24 mouse cellular contexts compared by ENCODE assay signal in genomic region chr10:83030928-83031327, GRCm38 (mm10). TPM values are rescaled to one million over a fixed set of nuclear protein-coding genes. Genes with fewer than 3 reads are reported as not detected.
DNase-seq lines count a peak whose midpoint lies in the region; ATAC-seq and TF ChIP-seq lines count a peak whose summit lies in the region.
"Had no signal": no experiment of that assay in that cellular context is flagged by ENCODE, and none has a peak within 500 bp of the region (broad histone marks: within the 10 kb centered on the region; RNA-seq: fewer than 3 reads in every experiment).

No protein-coding gene starts in this region.

- 40% methylated on average over 5 of the region's 6 CpGs for WGBS in embryonic facial prominence, embryonic 14.5 days
- WGBS in embryonic facial prominence, embryonic 10.5 days: 33% methylated on average over 6 of the region's 6 CpGs
- WGBS in kidney, embryonic 15.5 days: 38% methylated on average over 6 of the region's 6 CpGs
- WGBS in kidney, adult 2 months: 49% methylated on average over 6 of the region's 6 CpGs

- H3K4me2 ChIP-seq in embryonic facial prominence, embryonic 14.5 days (ENCODE audit: low read depth, low read length): no peak overlapping the region
- 0 out of 2 replicates have a peak overlapping the region, but pooled peaks have one; percentile 14 for H3K4me2 ChIP-seq in kidney, embryonic 15.5 days
- H3K4me2 ChIP-seq: embryonic facial prominence, embryonic 13.5 days; forebrain, embryonic 13.5 days; heart, embryonic 15.5 days; limb, embryonic 12.5 days; liver, embryonic 13.5 days; midbrain, embryonic 15.5 days; stomach, embryonic 15.5 days had no signal

- ATAC-seq in embryonic facial prominence, embryonic 14.5 days (ENCODE audit: low read depth): no peak
- ATAC-seq in kidney, embryonic 15.5 days (replicated peaks; ENCODE audit: low FRiP score): no peak
- ATAC-seq: forebrain, embryonic 13.5 days; midbrain, embryonic 15.5 days had no signal

- no peaks in the 10 kb centered on the region for H3K9me3 ChIP-seq in embryonic facial prominence, embryonic 14.5 days (ENCODE audit: control insufficient read depth, low read length)
- no peaks in the 10 kb centered on the region for H3K9me3 ChIP-seq in embryonic facial prominence, embryonic 10.5 days
- H3K9me3 ChIP-seq in kidney, embryonic 15.5 days (replicated peaks): no peaks in the 10 kb centered on the region
- H3K9me3 ChIP-seq: embryonic facial prominence, embryonic 13.5 days; forebrain, embryonic 13.5 days; heart, embryonic 15.5 days; limb, embryonic 12.5 days; liver, embryonic 13.5 days; midbrain, embryonic 15.5 days; stomach, embryonic 15.5 days had no signal

- no peaks in the 10 kb centered on the region for H3K4me1 ChIP-seq in embryonic facial prominence, embryonic 14.5 days (ENCODE audit: control insufficient read depth, insufficient read depth, low read length)
- peaks cover 37% of the 10 kb centered on the region for H3K4me1 ChIP-seq in embryonic facial prominence, embryonic 10.5 days
- peaks cover 65% of the 10 kb centered on the region for H3K4me1 ChIP-seq in kidney, embryonic 15.5 days
- peaks cover 25% of the 10 kb centered on the region for H3K4me1 ChIP-seq in kidney, adult 2 months (ENCODE audit: control insufficient read depth, insufficient read depth, low read length)
- H3K4me1 ChIP-seq: stomach, embryonic 15.5 days had no signal

- peak; percentile 43 for DNase-seq in embryonic facial prominence, embryonic 14.5 days (ENCODE audit: low spot score)
- DNase-seq in embryonic facial prominence, embryonic 10.5 days (ENCODE audit: low spot score): no peak
- no peak for DNase-seq in kidney, adult 2 months
- DNase-seq in MN1 (ENCODE audit: low spot score): peak; percentile 22
- DNase-seq in mesoderm, embryonic 11.5 days (ENCODE audit: low read depth, low spot score): peak; percentile 56
- DNase-seq in frontal cortex, postnatal 36 days (ENCODE audit: low spot score in 2 of 2): no peak
- DNase-seq: adrenal gland, postnatal 25 days; cerebellum, adult 9-10 months; gastrocnemius, adult 2 months; heart, postnatal 4 days; kidney, postnatal 25 days; layer of hippocampus, postnatal 36 days; liver, embryonic 13.5 days; lung, adult 2 months; lung, postnatal 14 days; thymus, postnatal 25 days had no signal

- no peak overlapping the region for H3K4me3 ChIP-seq in embryonic facial prominence, embryonic 14.5 days (ENCODE audit: low read depth, low read length)
- no peak overlapping the region for H3K4me3 ChIP-seq in embryonic facial prominence, embryonic 10.5 days
- no peak overlapping the region for H3K4me3 ChIP-seq in kidney, embryonic 15.5 days (replicated peaks)
- no peak overlapping the region for H3K4me3 ChIP-seq in kidney, adult 2 months (ENCODE audit: insufficient read depth, low read depth, low read length)
- H3K4me3 ChIP-seq: embryonic facial prominence, embryonic 13.5 days; forebrain, embryonic 13.5 days; gastrocnemius, adult 2 months; heart, embryonic 15.5 days; layer of hippocampus, adult 2 months; limb, embryonic 12.5 days; liver, embryonic 13.5 days; midbrain, embryonic 15.5 days; stomach, embryonic 15.5 days had no signal

- TF ChIP-seq CTCF in kidney, adult 2 months (conservative IDR thresholded peaks at IDR 0.05; ENCODE audit: insufficient read depth, insufficient read length, low read depth, low read length): no peak

- H3K27ac ChIP-seq in embryonic facial prominence, embryonic 14.5 days (replicated peaks; ENCODE audit: low read depth, low read length): no peak overlapping the region
- no peak overlapping the region for H3K27ac ChIP-seq in embryonic facial prominence, embryonic 10.5 days (replicated peaks)
- H3K27ac ChIP-seq in kidney, embryonic 15.5 days: peak overlapping the region; percentile 65
- no peak overlapping the region for H3K27ac ChIP-seq in kidney, adult 2 months (ENCODE audit: insufficient read depth, low read depth, low read length)
- H3K27ac ChIP-seq: embryonic facial prominence, embryonic 13.5 days; forebrain, embryonic 13.5 days; gastrocnemius, adult 2 months; heart, embryonic 15.5 days; layer of hippocampus, adult 2 months; limb, embryonic 12.5 days; liver, embryonic 13.5 days; midbrain, embryonic 15.5 days; stomach, embryonic 15.5 days had no signal

- no peaks in the 10 kb centered on the region for H3K27me3 ChIP-seq in embryonic facial prominence, embryonic 14.5 days (replicated peaks; ENCODE audit: control insufficient read depth, insufficient read depth, low read length)
- no peaks in the 10 kb centered on the region for H3K27me3 ChIP-seq in embryonic facial prominence, embryonic 10.5 days (replicated peaks; ENCODE audit: low read depth, poor library complexity, severe bottlenecking)
- H3K27me3 ChIP-seq in kidney, embryonic 15.5 days: no peaks in the 10 kb centered on the region
- H3K27me3 ChIP-seq in kidney, adult 2 months (replicated peaks; ENCODE audit: control insufficient read depth, insufficient read depth, low read length): no peaks in the 10 kb centered on the region
- H3K27me3 ChIP-seq: embryonic facial prominence, embryonic 13.5 days; forebrain, embryonic 13.5 days; heart, embryonic 15.5 days; liver, embryonic 13.5 days; midbrain, embryonic 15.5 days; stomach, embryonic 15.5 days had no signal

- H3K36me3 ChIP-seq in embryonic facial prominence, embryonic 14.5 days (ENCODE audit: control insufficient read depth, insufficient read depth, low read length): no peaks in the 10 kb centered on the region
- H3K36me3 ChIP-seq in embryonic facial prominence, embryonic 10.5 days (replicated peaks): peaks cover 4% of the 10 kb centered on the region; the same call in 1 of the 2 replicates
- peaks cover 4% of the 10 kb centered on the region; the same call in 1 of the 2 replicates for H3K36me3 ChIP-seq in kidney, embryonic 15.5 days
- no peaks in the 10 kb centered on the region for H3K36me3 ChIP-seq in kidney, adult 2 months (ENCODE audit: control insufficient read depth, insufficient read depth, low read length)
- H3K36me3 ChIP-seq: heart, embryonic 15.5 days; limb, embryonic 12.5 days; liver, embryonic 13.5 days; midbrain, embryonic 15.5 days; stomach, embryonic 15.5 days had no signal

- no peak overlapping the region for H3K9ac ChIP-seq in embryonic facial prominence, embryonic 14.5 days (ENCODE audit: low read depth, low read length)
- no peak overlapping the region for H3K9ac ChIP-seq in kidney, embryonic 15.5 days
- H3K9ac ChIP-seq: embryonic facial prominence, embryonic 13.5 days; forebrain, embryonic 13.5 days; heart, embryonic 15.5 days; limb, embryonic 12.5 days; liver, embryonic 13.5 days; midbrain, embryonic 15.5 days; stomach, embryonic 15.5 days had no signal

- no peak for TF ChIP-seq POLR2A in kidney, adult 2 months (IDR thresholded peaks at IDR 0.05; ENCODE audit: low read depth, low read length)

RNA-seq across cellular contexts. Expression of gene Chst11, which starts 45.6 kb away (rescaled TPM):
- polyA plus RNA-seq in embryonic facial prominence, embryonic 14.5 days (2014; fragmentation: Nextera tagmentation; extraction: Ambion mirVana): 4.4 and 5.3 TPM in 2 replicates
- polyA plus RNA-seq in embryonic facial prominence, embryonic 10.5 days (2016; fragmentation: Nextera tagmentation; extraction: Ambion mirVana): 1.1 and 1.3 TPM in 2 replicates
- 3.8 and 4.7 TPM in 2 replicates for polyA plus RNA-seq in kidney, embryonic 15.5 days (2015; fragmentation: Nextera tagmentation; extraction: Ambion mirVana)
- polyA plus RNA-seq in kidney, adult 2 months (2012; rRNA removed): 8.0 and 9.2 TPM in 2 replicates

Comparison
In these comparisons a context has a peak if more than half of its experiments do, and no peak if none do; other contexts are left out.
1. DNase-seq: peak in embryonic facial prominence, embryonic 14.5 days (single experiment), MN1 (single experiment) and mesoderm, embryonic 11.5 days (single experiment); none in embryonic facial prominence, embryonic 10.5 days (single experiment), kidney, adult 2 months (single experiment) and frontal cortex, postnatal 36 days (0 of 2).